Mouse (Mus musculus): ENCODE results near the gene Slc2a13.
A peak's percentile ranks its signal among the peaks of the same experiment; 100 is the strongest.

The Slc2a13 gene

GRCm38 (mm10) chr15:91573111-91573538, at the start of gene Slc2a13:
Gene Slc2a13, minus strand, starts transcription at chr15:91573261.
- peak; percentile 30 to 53 for DNase-seq (ENCODE audit: low spot score in 2 of 2)

GRCm38 (mm10) chr15:91616016-91616415, 43.0 kb upstream of the Slc2a13 start:
- DNase-seq (ENCODE audit: low spot score in 2 of 2): no peak

- DNase-seq (ENCODE audit: low spot score in 2 of 2): no peak
Observed at GRCm38 (mm10) chr15:91615532-91615931, 42.5 kb upstream of the Slc2a13 start.

GRCm38 (mm10) chr15:91613981-91614665, 41.1 kb upstream of the Slc2a13 start:
- no peak for DNase-seq (ENCODE audit: low spot score in 2 of 2)

- peak; percentile 43 to 70 for DNase-seq (ENCODE audit: low spot score in 2 of 2)
Observed at GRCm38 (mm10) chr15:91609713-91610112, 36.7 kb upstream of the Slc2a13 start.

GRCm38 (mm10) chr15:91608811-91609210, 35.8 kb upstream of the Slc2a13 start:
- DNase-seq (ENCODE audit: low spot score in 2 of 2): no peak

GRCm38 (mm10) chr15:91601197-91601596, 28.1 kb upstream of the Slc2a13 start:
- no peak for DNase-seq (ENCODE audit: low spot score in 2 of 2)

- DNase-seq (ENCODE audit: low spot score in 2 of 2): no peak
Observed at GRCm38 (mm10) chr15:91597290-91597689, 24.2 kb upstream of the Slc2a13 start.

GRCm38 (mm10) chr15:91574492-91574891, 1.4 kb upstream of the Slc2a13 start:
- DNase-seq (ENCODE audit: low spot score in 2 of 2): peak; percentile 14 to 62

GRCm38 (mm10) chr15:91572421-91573069, 516 bp downstream of the Slc2a13 start:
- no peak for DNase-seq (ENCODE audit: low spot score in 2 of 2)

- DNase-seq (ENCODE audit: low spot score in 2 of 2): no peak
Observed at GRCm38 (mm10) chr15:91571981-91572380, 1.1 kb downstream of the Slc2a13 start.

GRCm38 (mm10) chr15:91566784-91567183, 6.3 kb downstream of the Slc2a13 start:
- DNase-seq (ENCODE audit: low spot score in 2 of 2): no peak

GRCm38 (mm10) chr15:91565025-91565605, 7.9 kb downstream of the Slc2a13 start:
- no peak for DNase-seq (ENCODE audit: low spot score in 2 of 2)

- no peak for DNase-seq (ENCODE audit: low spot score in 2 of 2)
Observed at GRCm38 (mm10) chr15:91561728-91562127, 11.3 kb downstream of the Slc2a13 start.

GRCm38 (mm10) chr15:91555336-91555736, 17.7 kb downstream of the Slc2a13 start:
- no peak for DNase-seq (ENCODE audit: low spot score in 2 of 2)

- DNase-seq (ENCODE audit: low spot score in 2 of 2): no peak
Observed at GRCm38 (mm10) chr15:91548586-91549268, 24.3 kb downstream of the Slc2a13 start.

- no peak for DNase-seq (ENCODE audit: low spot score in 2 of 2)
Observed at GRCm38 (mm10) chr15:91544586-91544985, 28.5 kb downstream of the Slc2a13 start.

- no peak for DNase-seq (ENCODE audit: low spot score in 2 of 2)
Observed at GRCm38 (mm10) chr15:91538439-91538838, 34.6 kb downstream of the Slc2a13 start.

- no peak for DNase-seq (ENCODE audit: low spot score in 2 of 2)
Observed at GRCm38 (mm10) chr15:91526876-91527275, 46.2 kb downstream of the Slc2a13 start.

GRCm38 (mm10) chr15:91526166-91526565, 46.9 kb downstream of the Slc2a13 start:
- no peak for DNase-seq (ENCODE audit: low spot score in 2 of 2)

GRCm38 (mm10) chr15:91524451-91524850, 48.6 kb downstream of the Slc2a13 start:
- no peak for DNase-seq (ENCODE audit: low spot score in 2 of 2)

GRCm38 (mm10) chr15:91503291-91503690, 69.8 kb downstream of the Slc2a13 start:
- DNase-seq (ENCODE audit: low spot score in 2 of 2): no peak

Data from spleen, postnatal 14 days (tissue).